Mouse (Mus musculus): ENCODE results near the gene Metrn. TPM values are rescaled to one million over a fixed set of nuclear protein-coding genes. Genes with fewer than 3 reads are reported as not detected.

Gene Metrn
- polyA plus RNA-seq, 1 experiment, result 159 TPM

Other genes starting within 250 kb of the Metrn start
- 41.2 and 43.2 TPM in 2 replicates for gene Sox8, start 226.4 kb downstream of the Metrn start, polyA plus RNA-seq (2012; rRNA removed)
- 17.1 and 18.3 TPM in 2 replicates for gene Lmf1, start 218.1 kb downstream of the Metrn start, polyA plus RNA-seq (2012; rRNA removed)
- gene Gng13, start 80.0 kb downstream of the Metrn start, polyA plus RNA-seq (2012; rRNA removed), result 330 and 335 TPM in 2 replicates
- gene Chtf18, start 69.7 kb downstream of the Metrn start, polyA plus RNA-seq (2012; rRNA removed), result 2.5 and 2.9 TPM in 2 replicates
- 98.8 and 117 TPM in 2 replicates for gene Rpusd1, start 69.5 kb downstream of the Metrn start, polyA plus RNA-seq (2012; rRNA removed)
- 0.16 and 0.88 TPM in 2 replicates for gene Mslnl, start 61.1 kb downstream of the Metrn start, polyA plus RNA-seq (2012; rRNA removed)
- gene Msln, start 42.8 kb downstream of the Metrn start, polyA plus RNA-seq (2012; rRNA removed), result 2.9 and 3.0 TPM in 2 replicates
- 35.9 and 38.5 TPM in 2 replicates for gene Narfl, start 23.4 kb downstream of the Metrn start, polyA plus RNA-seq (2012; rRNA removed)
- gene Haghl, start 11.5 kb downstream of the Metrn start, polyA plus RNA-seq (2012; rRNA removed), result 223 and 246 TPM in 2 replicates
- 0.06 and 0.08 TPM in 2 replicates for gene Ccdc78, start 10.6 kb downstream of the Metrn start, polyA plus RNA-seq (2012; rRNA removed)
- gene Fam173a, start 4.2 kb downstream of the Metrn start, polyA plus RNA-seq (2012; rRNA removed), result 158 and 169 TPM in 2 replicates
- 1.4 and 2.0 TPM in 2 replicates for gene AC134908.4, start 1.5 kb downstream of the Metrn start, polyA plus RNA-seq (2012; rRNA removed)
- 604 and 691 TPM in 2 replicates for gene Fbxl16, start 11.9 kb upstream of the Metrn start, polyA plus RNA-seq (2012; rRNA removed)
- gene Wdr24, start 26.5 kb upstream of the Metrn start, polyA plus RNA-seq (2012; rRNA removed), result 34.8 and 40.0 TPM in 2 replicates
- gene Jmjd8, start 31.7 kb upstream of the Metrn start, polyA plus RNA-seq (2012; rRNA removed), result 65.0 and 65.6 TPM in 2 replicates
- 272 and 292 TPM in 2 replicates for gene Stub1, start 36.3 kb upstream of the Metrn start, polyA plus RNA-seq (2012; rRNA removed)
- gene Rhbdl1, start 40.2 kb upstream of the Metrn start, polyA plus RNA-seq (2012; rRNA removed), result 106 and 111 TPM in 2 replicates
- 41.5 and 43.1 TPM in 2 replicates for gene Gm20683, start 44.6 kb upstream of the Metrn start, polyA plus RNA-seq (2012; rRNA removed)
- 101 and 122 TPM in 2 replicates for gene Rhot2, start 47.7 kb upstream of the Metrn start, polyA plus RNA-seq (2012; rRNA removed)
- 33.6 and 39.7 TPM in 2 replicates for gene Wdr90, start 64.4 kb upstream of the Metrn start, polyA plus RNA-seq (2012; rRNA removed)
- gene Mcrip2, start 71.6 kb upstream of the Metrn start, polyA plus RNA-seq (2012; rRNA removed), result 28.8 and 34.5 TPM in 2 replicates
- gene Mettl26, start 77.9 kb upstream of the Metrn start, polyA plus RNA-seq (2012; rRNA removed), result 74.9 and 79.9 TPM in 2 replicates
- gene Wfikkn1, start 83.7 kb upstream of the Metrn start, polyA plus RNA-seq (2012; rRNA removed), result 0.61 and 0.64 TPM in 2 replicates
- 63.6 and 75.2 TPM in 2 replicates for gene Rab40c, start 122.6 kb upstream of the Metrn start, polyA plus RNA-seq (2012; rRNA removed)
- 141 and 146 TPM in 2 replicates for gene Pigq, start 147.8 kb upstream of the Metrn start, polyA plus RNA-seq (2012; rRNA removed)
- 0.30 and 1.0 TPM in 2 replicates for gene Nhlrc4, start 147.8 kb upstream of the Metrn start, polyA plus RNA-seq (2012; rRNA removed)
- gene A930017K11Rik, start 155.4 kb upstream of the Metrn start, polyA plus RNA-seq (2012; rRNA removed), result 0.40 and 0.54 TPM in 2 replicates
- 48.5 and 52.9 TPM in 2 replicates for gene Capn15, start 188.7 kb upstream of the Metrn start, polyA plus RNA-seq (2012; rRNA removed)